Mouse (Mus musculus) limb, embryonic 12.5 days (tissue): ENCODE results near the gene Fgfr2. TPM values are rescaled to one million over a fixed set of nuclear protein-coding genes. Genes with fewer than 3 reads are reported as not detected.

Experiments used
- ATAC-seq: fragments of 200-750 bp; cut with Nextera tagmentation; 2 replicates; pipeline ENCODE4 v1.8.0; 2017; ENCODE audit warnings: low read depth, moderate TSS enrichment; ENCODE audit not compliant: insufficient number of reproducible peaks, insufficient read depth, low FRiP score, low TSS enrichment
- H3K27ac ChIP-seq: fragments of 300-500 bp; sonication (generic); 2 replicates; pipeline ENCODE4 v1.5.1; 2016; ENCODE audit warnings: mild to moderate bottlenecking, moderate library complexity
- H3K27me3 ChIP-seq: fragments of 300-500 bp; sonication (generic); 2 replicates; pipeline ENCODE4 v1.6.1; 2016; ENCODE audit warnings: mild to moderate bottlenecking, moderate library complexity
- H3K36me3 ChIP-seq: fragments of 300-500 bp; sonication (generic); 2 replicates; pipeline ENCODE4 v1.6.1; 2016; ENCODE audit warnings: mild to moderate bottlenecking, moderate library complexity
- H3K4me1 ChIP-seq: fragments of 300-500 bp; sonication (generic); replicated peaks from 2 replicates; pipeline ENCODE4 v1.6.1; 2016
- H3K4me2 ChIP-seq: fragments of 300-500 bp; sonication (generic); 2 replicates; pipeline ENCODE4 v1.6.1; 2016; ENCODE audit warnings: mild to moderate bottlenecking, moderate library complexity
- H3K4me3 ChIP-seq: fragments of 300-500 bp; sonication (generic); replicated peaks from 2 replicates; pipeline ENCODE4 v1.5.1; 2016; ENCODE audit warnings: mild to moderate bottlenecking
- H3K9ac ChIP-seq: fragments of 300-500 bp; sonication (generic); replicated peaks from 2 replicates; pipeline ENCODE4 v1.6.1; 2016; ENCODE audit warnings: mild to moderate bottlenecking, moderate library complexity
- H3K9me3 ChIP-seq: fragments of 300-500 bp; sonication (generic); 2 replicates; pipeline ENCODE4 v1.6.1; 2016; ENCODE audit warnings: mild to moderate bottlenecking, moderate library complexity
- WGBS: fragments of 180-500 bp; shearing (Covaris S2); methylation state at CpG from one replicate; pipeline ENCODE4 v1.1.7; 2016; 5-methylcytosine and 5-hydroxymethylcytosine counted together
- polyA plus RNA-seq: library from polyadenylated mRNA; unstranded; fragments of >200 nt; fragmentation: Nextera tagmentation; extraction: Ambion mirVana; gene quantifications from 2 replicates; pipeline ENCODE4 v1.2.1, GENCODE M21; 2016

Gene Fgfr2
- polyA plus RNA-seq, 1 experiment from 2014 or later: 112 TPM

- no peak for ATAC-seq
- no peak overlapping the region for H3K4me2 ChIP-seq
- peaks cover 13% of the 10 kb centered on the region; the same call in 1 of the 2 replicates for H3K4me1 ChIP-seq
- H3K36me3 ChIP-seq: peaks cover 66% of the 10 kb centered on the region
- H3K27ac ChIP-seq: no peak overlapping the region
- H3K27me3 ChIP-seq: no peaks in the 10 kb centered on the region
- no peak overlapping the region for H3K9ac ChIP-seq
- WGBS: 92% methylated on average over 7 of the region's 7 CpGs
- H3K9me3 ChIP-seq: no peaks in the 10 kb centered on the region
- no peak overlapping the region for H3K4me3 ChIP-seq
Observed at GRCm38 (mm10) chr7:132884031-132884430, 239.1 kb downstream of the Fgfr2 start.

DNA sequence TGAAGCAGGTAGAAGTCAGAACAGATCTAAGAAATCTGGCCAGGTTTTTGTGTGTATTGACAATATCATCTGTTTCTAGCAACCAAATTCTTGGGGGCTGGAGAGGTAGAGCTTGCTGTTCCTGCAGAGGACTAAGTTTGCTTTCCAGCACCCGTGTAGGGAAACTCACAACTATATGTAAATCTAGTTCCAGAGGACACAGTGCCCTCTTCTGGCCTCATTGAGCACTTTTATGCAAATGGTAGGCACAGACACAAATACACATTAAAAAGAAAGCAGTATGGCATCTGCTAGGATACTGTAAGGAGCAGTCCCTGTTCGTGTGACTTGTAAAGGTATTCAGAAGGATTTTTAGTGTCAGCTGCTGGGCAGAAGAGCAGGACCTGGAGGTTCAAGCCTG lies 240.8 kb downstream of the Fgfr2 start:
- H3K9ac ChIP-seq: no peak overlapping the region
- H3K4me1 ChIP-seq: peaks cover 8% of the 10 kb centered on the region; the same call in 1 of the 2 replicates
- no peaks in the 10 kb centered on the region for H3K9me3 ChIP-seq
- ATAC-seq: no peak
- WGBS: 71% methylated on average over 2 of the region's 2 CpGs
- peaks cover 81% of the 10 kb centered on the region for H3K36me3 ChIP-seq
- H3K27me3 ChIP-seq: no peaks in the 10 kb centered on the region
- no peak overlapping the region for H3K27ac ChIP-seq
- no peak overlapping the region for H3K4me2 ChIP-seq
- no peak overlapping the region for H3K4me3 ChIP-seq

- no peaks in the 10 kb centered on the region for H3K4me1 ChIP-seq
- H3K27me3 ChIP-seq: no peaks in the 10 kb centered on the region
- H3K36me3 ChIP-seq: peaks cover 96% of the 10 kb centered on the region
- no peaks in the 10 kb centered on the region for H3K9me3 ChIP-seq
- WGBS: 93% methylated on average over 1 of the region's 1 CpGs
- H3K9ac ChIP-seq: no peak overlapping the region
- no peak overlapping the region for H3K4me2 ChIP-seq
- ATAC-seq: no peak
- no peak overlapping the region for H3K4me3 ChIP-seq
- H3K27ac ChIP-seq: no peak overlapping the region
Observed at GRCm38 (mm10) chr7:132880276-132880675, 242.9 kb downstream of the Fgfr2 start.

- H3K4me1 ChIP-seq: no peaks in the 10 kb centered on the region
- no peak overlapping the region for H3K27ac ChIP-seq
- H3K36me3 ChIP-seq: peaks cover 95% of the 10 kb centered on the region
- no peaks in the 10 kb centered on the region for H3K9me3 ChIP-seq
- H3K27me3 ChIP-seq: no peaks in the 10 kb centered on the region
- 92% methylated on average over 2 of the region's 2 CpGs for WGBS
- no peak overlapping the region for H3K9ac ChIP-seq
- no peak overlapping the region for H3K4me3 ChIP-seq
- no peak for ATAC-seq
- no peak overlapping the region for H3K4me2 ChIP-seq
Observed at GRCm38 (mm10) chr7:132875391-132876086, 247.6 kb downstream of the Fgfr2 start.

DNA sequence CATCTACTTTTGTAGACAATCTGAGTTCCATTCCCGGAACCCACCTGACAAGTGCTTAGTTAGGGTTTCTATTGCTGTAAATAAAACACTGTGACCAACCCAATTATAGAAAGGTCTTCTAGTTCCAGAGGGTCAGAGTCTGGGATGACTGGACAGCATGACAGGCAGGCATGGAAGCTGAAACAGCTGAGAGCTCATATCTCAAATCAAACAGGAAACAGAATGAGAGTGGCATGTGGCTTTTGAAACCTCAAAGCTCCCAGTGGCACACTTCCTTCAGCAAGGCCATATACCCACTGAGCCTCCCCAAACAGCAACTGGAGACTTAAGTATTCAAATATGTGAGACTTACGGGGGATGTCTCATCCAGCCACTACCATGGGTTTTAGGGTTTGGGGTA lies 250.1 kb downstream of the Fgfr2 start:
- H3K36me3 ChIP-seq: peaks cover 90% of the 10 kb centered on the region
- H3K27me3 ChIP-seq: no peaks in the 10 kb centered on the region
- no peaks in the 10 kb centered on the region for H3K9me3 ChIP-seq
- no peaks in the 10 kb centered on the region for H3K4me1 ChIP-seq
- no peak for ATAC-seq
- H3K4me3 ChIP-seq: no peak overlapping the region
- H3K27ac ChIP-seq: no peak overlapping the region
- H3K4me2 ChIP-seq: no peak overlapping the region
- 89% methylated on average over 2 of the region's 2 CpGs for whole genome bisulfite sequencing
- H3K9ac ChIP-seq: no peak overlapping the region

DNA sequence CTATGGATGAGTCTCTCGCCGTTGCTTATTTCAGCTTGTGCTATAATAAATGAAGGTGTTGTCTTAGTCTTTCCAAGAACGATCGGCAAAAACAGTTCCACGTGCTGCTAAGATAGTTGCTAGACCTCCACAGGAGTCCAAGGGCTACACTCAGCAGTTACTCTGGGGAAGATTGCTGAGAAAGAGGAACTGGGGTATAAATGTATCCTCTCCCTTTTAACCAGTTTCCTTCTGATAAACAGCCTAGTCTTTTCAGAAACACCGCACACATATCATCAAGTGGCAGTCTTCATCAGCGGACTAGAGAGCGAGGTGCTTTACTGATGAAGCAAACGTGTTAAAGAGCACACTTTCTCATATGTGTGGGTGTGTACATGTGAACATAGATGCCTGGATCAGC lies 256.8 kb downstream of the Fgfr2 start:
- Histone ChIP-seq H3K9ac (no peak overlapping the region), H3K4me2 (no peak overlapping the region), H3K4me1 (0 out of 2 replicates have a peak, but pooled peaks cover 7% of the 10 kb centered on the region), H3K36me3 (peaks cover 53% of the 10 kb centered on the region), H3K9me3 (no peaks in the 10 kb centered on the region), H3K27ac (no peak overlapping the region), H3K27me3 (no peaks in the 10 kb centered on the region), H3K4me3 (no peak overlapping the region)
- WGBS: 93% methylated on average over 9 of the region's 9 CpGs
- ATAC-seq: no peak

- Histone ChIP-seq H3K27me3 (no peaks in the 10 kb centered on the region), H3K9ac (peak within 1 kb of the TSS; percentile 92), H3K27ac (peak within 1 kb of the TSS; percentile 87), H3K4me3 (peak within 1 kb of the TSS; percentile 97), H3K4me1 (peaks cover 18% of the 10 kb centered on the region), H3K9me3 (no peaks in the 10 kb centered on the region), H3K4me2 (peak within 1 kb of the TSS; percentile 65), H3K36me3 (no peaks in the 10 kb centered on the region)
- under 1% methylated on average over 53 of the region's 53 CpGs for WGBS
- ATAC-seq: peak; percentile 90
Observed at GRCm38 (mm10) chr7:132859042-132859958, 263.9 kb downstream of the Fgfr2 start, which contains the start of gene Abraxas2. Gene Abraxas2, plus strand, starts transcription at chr7:132859225.

DNA sequence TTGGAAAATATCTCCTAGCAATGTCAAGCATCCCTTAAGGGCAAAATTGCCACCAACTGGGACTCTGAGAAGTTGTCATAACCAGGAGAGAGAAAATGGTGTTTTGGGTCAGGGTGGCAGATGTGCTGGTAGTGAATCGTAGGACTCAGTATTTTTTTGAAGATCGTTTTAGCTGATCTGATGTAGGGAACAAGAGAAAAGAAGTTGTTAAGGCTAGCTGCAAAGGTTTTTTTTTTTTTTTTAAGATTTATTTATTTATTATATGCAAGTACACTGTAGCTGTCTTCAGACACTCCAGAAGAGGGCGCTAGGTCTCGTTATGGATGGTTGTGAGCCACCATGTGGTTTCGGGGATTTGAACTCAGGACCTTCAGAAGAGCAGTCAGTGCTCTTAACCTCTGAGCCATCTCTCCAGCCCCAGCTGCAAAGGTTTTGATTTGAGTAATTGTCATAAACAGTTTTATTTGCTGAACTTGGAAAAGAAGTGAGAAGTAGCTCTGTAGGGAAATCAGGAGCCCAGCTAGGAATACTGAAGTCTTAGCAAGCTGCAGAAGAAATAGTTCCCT lies 265.0 kb downstream of the Fgfr2 start:
- no peaks in the 10 kb centered on the region for H3K27me3 ChIP-seq
- ATAC-seq: no peak
- no peak overlapping the region for H3K9ac ChIP-seq
- no peak overlapping the region for H3K4me2 ChIP-seq
- H3K4me1 ChIP-seq: peaks cover 19% of the 10 kb centered on the region
- no peak overlapping the region for H3K4me3 ChIP-seq
- no peak overlapping the region for H3K27ac ChIP-seq
- H3K36me3 ChIP-seq: no peaks in the 10 kb centered on the region
- H3K9me3 ChIP-seq: no peaks in the 10 kb centered on the region
- 72% methylated on average over 5 of the region's 5 CpGs for WGBS

DNA sequence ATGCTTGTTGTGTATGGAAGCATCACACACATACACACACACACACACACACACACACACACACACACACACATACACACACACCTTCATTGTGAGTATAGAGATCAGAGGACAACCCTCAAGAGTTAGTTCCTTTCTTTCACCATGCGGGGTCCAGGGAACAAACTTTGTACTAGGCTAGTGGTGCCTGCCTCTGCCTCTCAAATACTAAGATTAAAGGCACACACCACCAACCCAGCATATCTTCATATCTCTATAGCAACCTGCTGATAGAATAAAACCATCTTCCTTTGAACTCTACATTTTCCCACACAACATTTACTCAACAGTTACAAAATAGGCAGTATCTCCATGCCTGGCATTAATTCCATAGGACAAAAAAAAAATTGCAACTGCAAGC lies 267.1 kb downstream of the Fgfr2 start:
- Histone ChIP-seq H3K27me3 (no peaks in the 10 kb centered on the region), H3K36me3 (no peaks in the 10 kb centered on the region), H3K4me1 (peaks cover 20% of the 10 kb centered on the region), H3K4me3 (no peak overlapping the region), H3K9ac (no peak overlapping the region), H3K27ac (no peak overlapping the region), H3K4me2 (no peak overlapping the region), H3K9me3 (no peaks in the 10 kb centered on the region)
- WGBS: 89% methylated on average over 1 of the region's 1 CpGs
- ATAC-seq: no peak

GRCm38 (mm10) chr7:132853946-132854345 lies 269.2 kb downstream of the Fgfr2 start:
- H3K4me3 ChIP-seq: no peak overlapping the region
- H3K9ac ChIP-seq: no peak overlapping the region
- ATAC-seq: no peak
- no peaks in the 10 kb centered on the region for H3K9me3 ChIP-seq
- no peak overlapping the region for H3K4me2 ChIP-seq
- peaks cover 10% of the 10 kb centered on the region for H3K4me1 ChIP-seq
- peaks cover 17% of the 10 kb centered on the region for H3K36me3 ChIP-seq
- peak overlapping the region; percentile 41; the same call in 1 of the 2 replicates for H3K27ac ChIP-seq
- no peaks in the 10 kb centered on the region for H3K27me3 ChIP-seq
- WGBS: 45% methylated on average over 4 of the region's 4 CpGs

DNA sequence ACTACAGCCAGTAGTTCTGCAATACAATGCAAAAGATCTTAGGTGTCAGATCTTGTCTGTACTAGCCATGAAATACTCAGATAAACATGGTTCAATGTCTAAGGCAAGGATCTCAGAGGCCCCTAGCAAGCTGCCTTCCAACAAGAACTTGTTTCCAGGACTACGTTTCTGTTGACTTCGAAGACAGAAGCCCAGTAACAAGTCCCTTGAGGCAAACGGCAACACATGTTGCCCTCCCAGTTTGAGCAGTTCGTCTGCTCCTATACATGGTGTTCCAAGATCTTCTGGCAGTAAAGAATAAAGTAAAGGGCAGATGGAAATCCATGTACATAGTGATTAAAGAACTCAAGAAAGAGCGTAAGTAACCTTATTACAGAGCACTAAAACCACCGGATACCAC lies 269.8 kb downstream of the Fgfr2 start:
- peak overlapping the region; percentile 98; the same call in 1 of the 2 replicates for H3K27ac ChIP-seq
- H3K9ac ChIP-seq: no peak overlapping the region
- H3K4me1 ChIP-seq: peaks cover 10% of the 10 kb centered on the region
- H3K9me3 ChIP-seq: no peaks in the 10 kb centered on the region
- H3K4me3 ChIP-seq: no peak overlapping the region
- 38% methylated on average over 6 of the region's 6 CpGs for WGBS
- no peak overlapping the region for H3K4me2 ChIP-seq
- H3K27me3 ChIP-seq: no peaks in the 10 kb centered on the region
- ATAC-seq: no peak
- H3K36me3 ChIP-seq: peaks cover 22% of the 10 kb centered on the region
